Mouse (Mus musculus) G1E (cell line): ENCODE measurements around the gene Exosc10. TPM values are rescaled to one million over a fixed set of nuclear protein-coding genes. Genes with fewer than 3 reads are reported as not detected.

Experiments
- ATAC-seq: 2 replicates; pipeline ENCODE4 v1.8.0; 2016; ENCODE audit warnings: mild to moderate bottlenecking; ENCODE audit not compliant: insufficient number of reproducible peaks, poor library complexity, low FRiP score, severe bottlenecking; ENCODE audit errors: extremely low read depth
- DNase-seq: peaks from one replicate; pipeline ENCODE4 v3.0.0; 2012; ENCODE audit warnings: low spot score
- H3K27me3 ChIP-seq: 2 replicates; pipeline ENCODE4 v1.6.1; 2012; ENCODE audit warnings: mild to moderate bottlenecking, low read length, inconsistent platforms; ENCODE audit not compliant: insufficient read depth
- H3K36me3 ChIP-seq: replicated peaks from 2 replicates; pipeline ENCODE3; 2012; ENCODE audit warnings: mild to moderate bottlenecking, inconsistent platforms
- H3K4me1 ChIP-seq: 2 replicates; pipeline ENCODE4 v1.6.1; 2012; ENCODE audit warnings: low read depth, low read length, inconsistent platforms, mixed read lengths; ENCODE audit not compliant: insufficient read depth
- H3K4me3 ChIP-seq: 2 replicates; pipeline ENCODE4 v1.5.1; 2012; ENCODE audit warnings: low read depth, mild to moderate bottlenecking, inconsistent platforms, low read length, moderate library complexity, mixed read lengths
- H3K9me3 ChIP-seq: replicated peaks from 2 replicates; pipeline ENCODE4 v1.6.1; 2012; ENCODE audit warnings: inconsistent platforms
- CTCF ChIP-seq: IDR thresholded peaks from 2 replicates; pipeline ENCODE4 v1.5.1; 2012; ENCODE audit warnings: low read depth, low read length, inconsistent platforms, mixed read lengths
- GATA1 ChIP-seq: IDR thresholded peaks from 2 replicates; pipeline ENCODE4 v1.6.1; 2012; ENCODE audit warnings: borderline replicate concordance, low read length, inconsistent platforms, mixed read lengths
- GATA2 ChIP-seq: IDR thresholded peaks from 2 replicates; pipeline ENCODE4 v1.6.1; 2012; ENCODE audit warnings: low read depth, low read length, inconsistent platforms, borderline replicate concordance
- POLR2AphosphoS5 ChIP-seq: IDR thresholded peaks from 2 replicates; pipeline ENCODE4 v1.6.1; 2012; ENCODE audit warnings: low read depth, low read length, inconsistent platforms; ENCODE audit not compliant: insufficient replicate concordance
- TAL1 ChIP-seq: conservative IDR thresholded peaks from 2 replicates; pipeline ENCODE4 v1.6.1; 2012; ENCODE audit warnings: low read depth, low read length, inconsistent platforms, mixed read lengths
- polyA plus RNA-seq: library from polyadenylated mRNA; stranded (reverse); fragments of >175 nt; gene quantifications from 2 replicates; pipeline ENCODE4 v1.2.3, GENCODE M21; 2012
- total RNA-seq, 2 experiments: library from RNA; stranded (forward) in 1 of 2; stranded (reverse) in 1 of 2; fragments of 200-1000 nt in 1 of 2; fragments of >200 nt in 1 of 2; fragmentation: Nextera tagmentation in 1 of 2; gene quantifications; 2 replicates each; pipeline ENCODE4 v1.2.3; 2014 to 2017

The Exosc10 gene
- total and polyA plus RNA-seq, 3 experiments, result 55.9 to 151 (median 78.0) TPM

- ATAC-seq (no peak), DNase-seq (no peak)
- Histone ChIP-seq H3K4me1 (peaks cover 2% of the 10 kb centered on the region; the same call in 1 of the 2 replicates), H3K27me3 (no peaks in the 10 kb centered on the region), H3K9me3 (no peaks in the 10 kb centered on the region), H3K36me3 (peaks cover 89% of the 10 kb centered on the region), H3K4me3 (no peak overlapping the region)
- TF ChIP-seq TAL1 (no peak), POLR2AphosphoS5 (no peak), CTCF (no peak), GATA2 (no peak), GATA1 (no peak)
These were observed 26.9 kb upstream of the Exosc10 start for GRCm38 (mm10) chr4:148531341-148531740.

GRCm38 (mm10) chr4:148532516-148532915 is 25.7 kb upstream of the Exosc10 start:
- Histone ChIP-seq H3K27me3 (no peaks in the 10 kb centered on the region), H3K4me1 (peaks cover 2% of the 10 kb centered on the region; the same call in 1 of the 2 replicates), H3K4me3 (no peak overlapping the region), H3K9me3 (no peaks in the 10 kb centered on the region), H3K36me3 (peaks cover 89% of the 10 kb centered on the region)
- ATAC-seq (no peak), DNase-seq (no peak)
- no peak for TF ChIP-seq CTCF
- no peak for TF ChIP-seq TAL1
- TF ChIP-seq GATA1, result no peak
- no peak for TF ChIP-seq GATA2
- TF ChIP-seq POLR2AphosphoS5, result no peak

DNA sequence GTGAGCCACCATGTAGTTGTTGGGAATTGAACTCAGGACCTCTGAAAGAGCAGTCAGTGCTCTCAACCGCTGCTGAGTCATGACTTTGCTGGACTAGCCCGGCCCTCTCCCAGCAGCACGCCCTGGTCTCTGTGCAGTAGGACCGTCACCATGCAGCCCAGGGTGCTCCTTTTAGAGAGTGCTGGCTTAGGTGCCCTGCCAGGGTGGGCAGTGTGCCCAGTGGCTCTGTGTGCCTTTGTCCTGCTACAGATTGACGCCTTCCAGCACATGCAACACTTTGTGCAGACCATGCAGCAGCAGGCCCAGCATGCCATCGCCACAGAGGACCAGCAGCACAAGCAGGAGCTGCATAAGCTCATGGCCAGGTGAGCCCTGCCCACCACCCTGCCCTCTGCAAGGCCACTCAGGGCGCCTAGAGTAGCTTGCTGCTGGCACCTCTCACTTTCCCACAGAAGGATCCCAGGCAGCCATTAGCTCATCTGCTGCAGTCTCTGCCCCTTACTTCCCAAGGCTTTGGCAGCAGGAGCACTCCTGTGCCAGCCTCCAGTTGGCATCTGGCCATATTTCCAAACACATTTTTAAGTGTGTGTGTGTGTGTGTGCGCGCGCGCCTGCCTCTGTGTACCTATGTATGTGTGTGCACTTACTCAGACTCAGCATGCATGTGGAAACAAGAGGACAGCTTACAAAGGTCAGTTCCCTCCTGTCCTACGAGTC is 24.5 kb upstream of the Exosc10 start:
- no peak for DNase-seq
- Histone ChIP-seq H3K36me3 (peaks cover 91% of the 10 kb centered on the region), H3K4me3 (no peak overlapping the region), H3K27me3 (no peaks in the 10 kb centered on the region), H3K4me1 (peaks cover 2% of the 10 kb centered on the region; the same call in 1 of the 2 replicates), H3K9me3 (no peaks in the 10 kb centered on the region)
- ATAC-seq, result no peak
- TF ChIP-seq TAL1 (no peak), GATA2 (no peak), CTCF (no peak), GATA1 (no peak), POLR2AphosphoS5 (no peak)

DNA sequence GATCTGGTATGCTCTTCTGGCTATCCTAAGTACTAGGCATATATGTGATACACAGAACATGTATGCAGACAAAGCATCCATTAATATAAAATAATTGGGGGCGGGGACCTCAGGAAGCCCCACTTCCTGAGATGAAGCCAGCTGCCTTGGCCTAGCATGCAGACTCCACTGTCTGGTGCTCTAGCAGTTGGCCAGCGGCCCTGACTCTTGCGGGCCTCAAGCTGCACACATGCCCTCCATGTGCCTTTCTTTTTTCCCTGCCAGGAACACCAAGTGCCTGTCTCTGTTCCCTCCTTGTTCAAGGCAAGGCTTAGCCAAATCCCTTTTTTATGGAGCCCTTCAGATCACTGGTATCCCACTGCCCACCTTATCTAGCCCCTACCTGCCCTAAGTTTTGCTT is 22.4 kb upstream of the Exosc10 start:
- Histone ChIP-seq H3K36me3 (peaks cover 94% of the 10 kb centered on the region), H3K27me3 (no peaks in the 10 kb centered on the region), H3K9me3 (no peaks in the 10 kb centered on the region), H3K4me3 (no peak overlapping the region), H3K4me1 (peaks cover 2% of the 10 kb centered on the region; the same call in 1 of the 2 replicates)
- TF ChIP-seq GATA2 (no peak), CTCF (no peak), POLR2AphosphoS5 (no peak), GATA1 (no peak), TAL1 (no peak)
- ATAC-seq (no peak), DNase-seq (no peak)

GRCm38 (mm10) chr4:148549106-148549505 is 9.1 kb upstream of the Exosc10 start:
- no peak for TF ChIP-seq POLR2AphosphoS5
- TF ChIP-seq GATA1, result no peak
- TF ChIP-seq GATA2, result no peak
- TF ChIP-seq TAL1, result no peak
- TF ChIP-seq CTCF, result no peak
- no peaks in the 10 kb centered on the region for H3K4me1 ChIP-seq
- H3K9me3 ChIP-seq, result no peaks in the 10 kb centered on the region
- no peaks in the 10 kb centered on the region for H3K27me3 ChIP-seq
- ATAC-seq, result no peak
- H3K36me3 ChIP-seq, result peaks cover 89% of the 10 kb centered on the region
- DNase-seq, result no peak
- H3K4me3 ChIP-seq, result no peak overlapping the region

DNA sequence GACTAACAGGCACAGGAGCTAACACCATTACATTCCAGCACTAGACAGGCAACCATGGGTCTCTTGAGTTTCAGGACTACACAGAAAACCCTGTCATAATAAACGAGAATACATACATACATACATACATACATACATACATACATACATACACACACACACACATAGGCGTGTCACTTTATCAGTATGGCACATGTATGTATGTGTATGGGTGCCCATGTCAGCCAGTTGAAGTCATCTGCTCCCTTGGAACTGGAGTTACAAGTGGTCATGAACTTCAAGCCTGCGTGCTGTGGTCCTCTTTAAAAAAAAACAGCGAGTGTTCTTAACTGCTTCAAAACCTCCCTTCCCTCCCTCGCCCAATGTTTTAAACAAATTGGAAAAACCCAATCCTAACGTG is 463 bp upstream of the Exosc10 start:
- no peaks in the 10 kb centered on the region for H3K9me3 ChIP-seq
- peaks cover 71% of the 10 kb centered on the region for H3K36me3 ChIP-seq
- H3K27me3 ChIP-seq, result no peaks in the 10 kb centered on the region
- TF ChIP-seq GATA1 (no peak), GATA2 (no peak), TAL1 (no peak), CTCF (no peak), POLR2AphosphoS5 (no peak)
- peaks cover 11% of the 10 kb centered on the region for H3K4me1 ChIP-seq
- DNase-seq, result no peak
- no peak for ATAC-seq
- peak overlapping the region; percentile 80 for H3K4me3 ChIP-seq
